Comparison of ENCODE assay signal across 8 mouse cellular contexts in genomic region chr1:87853601-87854361, GRCm38 (mm10). TPM values are rescaled to one million over a fixed set of nuclear protein-coding genes. Genes with fewer than 3 reads are reported as not detected.
A peak's percentile ranks its signal among the peaks of the same experiment; 100 is the strongest.
DNase-seq lines count a peak whose midpoint lies in the region; ATAC-seq and TF ChIP-seq lines count a peak whose summit lies in the region.

No protein-coding gene starts in this region.

- peak overlapping the region; percentile 84 for H3K27ac ChIP-seq in left cerebral cortex, adult 2 months
- peak overlapping the region; percentile 80 for H3K27ac ChIP-seq in bone marrow macrophage, adult 2 months (ENCODE audit: insufficient read depth, low read depth, low read length)
- H3K27ac ChIP-seq in hindbrain, embryonic 15.5 days (replicated peaks): peak overlapping the region; percentile 87
- peak overlapping the region; percentile 74 for H3K27ac ChIP-seq in limb, embryonic 14.5 days (replicated peaks; ENCODE audit: low read depth, low read length)
- H3K27ac ChIP-seq in neural tube, embryonic 11.5 days (ENCODE audit: low read depth, low read length): peak overlapping the region; percentile 53; the same call in 1 of the 2 replicates

- no peaks in the 10 kb centered on the region for H3K9me3 ChIP-seq in hindbrain, embryonic 15.5 days
- no peaks in the 10 kb centered on the region for H3K9me3 ChIP-seq in limb, embryonic 14.5 days (ENCODE audit: control insufficient read depth, low read length)
- H3K9me3 ChIP-seq in neural tube, embryonic 11.5 days (ENCODE audit: control insufficient read depth, low read length): no peaks in the 10 kb centered on the region

- WGBS in hindbrain, embryonic 15.5 days: under 1% methylated on average over 41 of the region's 48 CpGs
- WGBS in limb, embryonic 14.5 days: under 1% methylated on average over 39 of the region's 48 CpGs
- under 1% methylated on average over 30 of the region's 48 CpGs for WGBS in neural tube, embryonic 11.5 days

- intact Hi-C loops in left cerebral cortex, adult 2 months (cut with DNase I): loop anchor here (2.0 kb wide), 2 partner anchors 59 to 61 kb away; no protein-coding TSS in a partner anchor

- H3K4me1 ChIP-seq in bone marrow macrophage, adult 2 months (ENCODE audit: control insufficient read depth, insufficient read depth, low read length): peaks cover 60% of the 10 kb centered on the region
- H3K4me1 ChIP-seq in hindbrain, embryonic 15.5 days (replicated peaks): peaks cover 31% of the 10 kb centered on the region
- H3K4me1 ChIP-seq in limb, embryonic 14.5 days (ENCODE audit: control insufficient read depth, insufficient read depth, low read length): peaks cover 19% of the 10 kb centered on the region
- peaks cover 19% of the 10 kb centered on the region for H3K4me1 ChIP-seq in neural tube, embryonic 11.5 days (ENCODE audit: control insufficient read depth, insufficient read depth, low read length)

- H3K27me3 ChIP-seq in hindbrain, embryonic 15.5 days: no peaks in the 10 kb centered on the region
- no peaks in the 10 kb centered on the region for H3K27me3 ChIP-seq in limb, embryonic 14.5 days (ENCODE audit: control insufficient read depth, insufficient read depth, low read length)
- H3K27me3 ChIP-seq in neural tube, embryonic 11.5 days (ENCODE audit: control insufficient read depth, insufficient read depth, low read length): no peaks in the 10 kb centered on the region

- H3K36me3 ChIP-seq in hindbrain, embryonic 15.5 days: no peaks in the 10 kb centered on the region
- no peaks in the 10 kb centered on the region for H3K36me3 ChIP-seq in limb, embryonic 14.5 days (ENCODE audit: control insufficient read depth, insufficient read depth, low read length)
- no peaks in the 10 kb centered on the region for H3K36me3 ChIP-seq in neural tube, embryonic 11.5 days (ENCODE audit: control insufficient read depth, insufficient read depth, low read length)

- no peak for TF ChIP-seq CTCF in left cerebral cortex, adult 2 months (IDR thresholded peaks at IDR 0.05)
- TF ChIP-seq CTCF in bone marrow macrophage, adult 2 months (IDR thresholded peaks at IDR 0.05; ENCODE audit: low read depth, low read length): no peak

- peak; percentile 45 for ATAC-seq in erythroblast, adult 5-6 weeks (replicated peaks; ENCODE audit: low FRiP score, poor library complexity, severe bottlenecking)
- ATAC-seq in hindbrain, embryonic 15.5 days (ENCODE audit: low FRiP score, low read depth): peak; percentile 57
- ATAC-seq in limb, embryonic 14.5 days (ENCODE audit: low FRiP score, low read depth): peak; percentile 39
- ATAC-seq in neural tube, embryonic 11.5 days (ENCODE audit: insufficient read depth, low FRiP score, low TSS enrichment): peak; percentile 62

- H3K9ac ChIP-seq in hindbrain, embryonic 15.5 days: peak overlapping the region; percentile 93
- peak overlapping the region; percentile 93 for H3K9ac ChIP-seq in limb, embryonic 14.5 days (ENCODE audit: low read depth, low read length, severe bottlenecking)
- H3K9ac ChIP-seq in neural tube, embryonic 11.5 days (ENCODE audit: low read length): peak overlapping the region; percentile 88

- H3K4me2 ChIP-seq in hindbrain, embryonic 15.5 days: peak overlapping the region; percentile 94
- H3K4me2 ChIP-seq in limb, embryonic 14.5 days (replicated peaks; ENCODE audit: low read depth, low read length, severe bottlenecking): peak overlapping the region; percentile 97
- peak overlapping the region; percentile 91 for H3K4me2 ChIP-seq in neural tube, embryonic 11.5 days (ENCODE audit: low read depth)

- no peak for TF ChIP-seq POLR2A in bone marrow macrophage, adult 2 months (IDR thresholded peaks at IDR 0.05; ENCODE audit: borderline replicate concordance, low read depth, low read length)
- no peak for TF ChIP-seq POLR2A in limb, embryonic 14.5 days (IDR thresholded peaks at IDR 0.05; ENCODE audit: borderline replicate concordance, extremely low read depth, insufficient read depth, insufficient read length)

- DNase-seq in left cerebral cortex, adult 2 months (ENCODE audit: extremely low spot score in 1 of 2, low spot score in 2 of 2): peak in 1 of 2 experiments; percentile 43
- DNase-seq in left cerebral cortex, adult 11 months (ENCODE audit: low spot score): no peak
- DNase-seq in limb, embryonic 14.5 days (ENCODE audit: low spot score): peak; percentile 29
- peak; percentile 42 for DNase-seq in neural tube, embryonic 11.5 days (ENCODE audit: low spot score)
- peak; percentile 60 to 66 for DNase-seq in thymus, postnatal 36 days

- peak overlapping the region; percentile 91 for H3K4me3 ChIP-seq in left cerebral cortex, adult 2 months
- peak overlapping the region; percentile 96 for H3K4me3 ChIP-seq in bone marrow macrophage, adult 2 months (ENCODE audit: insufficient read depth, low read length)
- H3K4me3 ChIP-seq in hindbrain, embryonic 15.5 days: peak overlapping the region; percentile 95
- peak overlapping the region; percentile 92 for H3K4me3 ChIP-seq in limb, embryonic 14.5 days (replicated peaks; ENCODE audit: low read length)
- H3K4me3 ChIP-seq in neural tube, embryonic 11.5 days (ENCODE audit: low read depth, low read length): peak overlapping the region; percentile 95

RNA-seq across cellular contexts. Expression of gene Dgkd, which starts 0.7 kb away (rescaled TPM):
- 100 to 1,000 TPM in 1 of 2 experiments, 10 to 100 TPM in 1; 95.3 to 106 TPM for total RNA-seq in left cerebral cortex, adult 2 months (2021)
- 91.0 and 100 TPM in 2 replicates for polyA plus RNA-seq in bone marrow macrophage, adult 2 months (2012; ENCODE audit: insufficient read depth, insufficient read length, missing spikeins)
- total RNA-seq in erythroblast, adult 5-6 weeks (2015; ENCODE audit: low replicate concordance): 11.9 and 12.1 TPM in 2 replicates
- total RNA-seq in erythroblast, adult 5-6 weeks (2017; ENCODE audit: low replicate concordance): 10.2 and 26.8 TPM in 2 replicates
- 44.0 and 47.6 TPM in 2 replicates for polyA plus RNA-seq in hindbrain, embryonic 15.5 days (2015; fragmentation: Nextera tagmentation; extraction: Ambion mirVana)
- 35.5 and 38.7 TPM in 2 replicates for polyA plus RNA-seq in limb, embryonic 14.5 days (2012; rRNA removed)
- 26.7 and 30.2 TPM in 2 replicates for polyA plus RNA-seq in limb, embryonic 14.5 days (2014; fragmentation: Nextera tagmentation; extraction: Ambion mirVana)
- 39.7 and 40.1 TPM in 2 replicates for polyA plus RNA-seq in neural tube, embryonic 11.5 days (2014; fragmentation: Nextera tagmentation; extraction: Ambion mirVana)

RNA-seq across cellular contexts. Expression of gene Sag, which starts 50.3 kb away (rescaled TPM):
- total RNA-seq in left cerebral cortex, adult 2 months (2021): 1 to 10 TPM; 2.2 to 3.3 TPM
- polyA plus RNA-seq in bone marrow macrophage, adult 2 months (2012; ENCODE audit: insufficient read depth, insufficient read length, missing spikeins): 0.93 and 1.2 TPM in 2 replicates
- total RNA-seq in erythroblast, adult 5-6 weeks (2015; ENCODE audit: low replicate concordance): 0.21 TPM in 1 of 2 replicates, not detected in the other
- 0.56 and 3.7 TPM in 2 replicates for total RNA-seq in erythroblast, adult 5-6 weeks (2017; ENCODE audit: low replicate concordance)
- 1.7 and 2.3 TPM in 2 replicates for polyA plus RNA-seq in hindbrain, embryonic 15.5 days (2015; fragmentation: Nextera tagmentation; extraction: Ambion mirVana)
- 1.0 and 1.6 TPM in 2 replicates for polyA plus RNA-seq in limb, embryonic 14.5 days (2012; rRNA removed)
- 2.1 and 2.7 TPM in 2 replicates for polyA plus RNA-seq in limb, embryonic 14.5 days (2014; fragmentation: Nextera tagmentation; extraction: Ambion mirVana)
- 1.8 and 2.2 TPM in 2 replicates for polyA plus RNA-seq in neural tube, embryonic 11.5 days (2014; fragmentation: Nextera tagmentation; extraction: Ambion mirVana)
